Mouse (Mus musculus) midbrain, embryonic 12.5 days (tissue): Measurements from ENCODE around the gene Apbb1. TPM values are rescaled to one million over a fixed set of nuclear protein-coding genes. Genes with fewer than 3 reads are reported as not detected.

Experiments
- ATAC-seq: fragments of 200-750 bp; cut with Nextera tagmentation; 2 replicates; pipeline ENCODE4 v1.8.0; 2017; ENCODE audit warnings: low read depth, moderate TSS enrichment, moderate library complexity; ENCODE audit not compliant: low FRiP score
- H3K27ac ChIP-seq: fragments of 300-500 bp; sonication (generic); replicated peaks from 2 replicates; pipeline ENCODE4 v1.5.1; 2016; ENCODE audit warnings: mild to moderate bottlenecking
- H3K27me3 ChIP-seq: fragments of 300-500 bp; sonication (generic); 2 replicates; pipeline ENCODE4 v1.6.1; 2016; ENCODE audit warnings: mild to moderate bottlenecking
- H3K36me3 ChIP-seq: fragments of 300-500 bp; sonication (generic); 2 replicates; pipeline ENCODE4 v1.6.1; 2016
- H3K4me1 ChIP-seq: fragments of 300-500 bp; sonication (generic); 2 replicates; pipeline ENCODE4 v1.6.1; 2016
- H3K4me2 ChIP-seq: fragments of 300-500 bp; sonication (generic); replicated peaks from 2 replicates; pipeline ENCODE4 v1.6.1; 2016; ENCODE audit warnings: mild to moderate bottlenecking, moderate library complexity
- H3K4me3 ChIP-seq: fragments of 300-500 bp; sonication (generic); 2 replicates; pipeline ENCODE4 v1.5.1; 2016; ENCODE audit warnings: mild to moderate bottlenecking
- H3K9ac ChIP-seq: fragments of 300-500 bp; sonication (generic); replicated peaks from 2 replicates; pipeline ENCODE4 v1.6.1; 2016; ENCODE audit warnings: mild to moderate bottlenecking, moderate library complexity
- H3K9me3 ChIP-seq: fragments of 300-500 bp; sonication (generic); 2 replicates; pipeline ENCODE4 v1.6.1; 2016; ENCODE audit warnings: mild to moderate bottlenecking
- WGBS: fragments of 180-500 bp; shearing (Covaris S2); methylation state at CpG from one replicate; pipeline ENCODE4 v1.1.7; 2016; 5-methylcytosine and 5-hydroxymethylcytosine counted together
- polyA plus RNA-seq: library from polyadenylated mRNA; unstranded; fragments of >200 nt; fragmentation: Nextera tagmentation; extraction: Ambion mirVana; gene quantifications from 2 replicates; pipeline ENCODE4 v1.2.1, GENCODE M21; 2016

The Apbb1 gene
- polyA plus RNA-seq, 1 experiment from 2014 or later, result 166 TPM

GRCm38 (mm10) chr7:105553456-105554211, 27.8 kb downstream of the Apbb1 start:
- peaks cover 16% of the 10 kb centered on the region for H3K36me3 ChIP-seq
- H3K9me3 ChIP-seq, result no peaks in the 10 kb centered on the region
- H3K27ac ChIP-seq, result peak overlapping the region; percentile 70
- peak overlapping the region; percentile 83 for H3K9ac ChIP-seq
- ATAC-seq, result peak; percentile 29
- H3K4me2 ChIP-seq, result peak overlapping the region; percentile 60
- 0 out of 2 replicates have a peak, but pooled peaks cover 3% of the 10 kb centered on the region for H3K27me3 ChIP-seq
- WGBS, result 30% methylated on average over 26 of the region's 27 CpGs
- peaks cover 16% of the 10 kb centered on the region for H3K4me1 ChIP-seq
- H3K4me3 ChIP-seq, result peak overlapping the region; percentile 69

DNA sequence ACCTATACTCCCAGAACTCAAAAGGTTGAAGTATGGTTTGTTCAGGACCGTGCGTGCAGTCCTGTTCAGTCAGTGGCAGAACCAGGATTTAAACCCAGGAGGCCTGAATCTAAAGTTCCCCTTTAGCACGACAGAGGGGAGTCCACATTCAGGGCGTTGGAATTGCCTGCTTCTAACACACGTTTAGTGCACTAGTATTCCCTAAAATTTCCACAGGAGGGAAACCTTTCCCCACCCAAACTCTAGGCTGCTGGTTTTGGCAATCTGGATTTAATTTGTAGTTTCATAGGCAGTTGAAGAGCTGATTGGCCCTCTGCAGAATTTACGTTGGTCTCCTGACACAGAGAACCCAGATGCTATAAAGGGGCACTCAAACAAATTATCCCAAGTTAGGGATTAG, 32.4 kb downstream of the Apbb1 start:
- H3K4me1 ChIP-seq, result no peaks in the 10 kb centered on the region
- no peak for ATAC-seq
- no peak overlapping the region for H3K4me3 ChIP-seq
- no peak overlapping the region for H3K9ac ChIP-seq
- 0 out of 2 replicates have a peak, but pooled peaks cover 3% of the 10 kb centered on the region for H3K27me3 ChIP-seq
- H3K9me3 ChIP-seq, result no peaks in the 10 kb centered on the region
- no peak overlapping the region for H3K27ac ChIP-seq
- WGBS, result 50% methylated on average over 6 of the region's 6 CpGs
- H3K36me3 ChIP-seq, result no peaks in the 10 kb centered on the region
- no peak overlapping the region for H3K4me2 ChIP-seq

- H3K4me2 ChIP-seq, result no peak overlapping the region
- 0 out of 2 replicates have a peak, but pooled peaks cover 3% of the 10 kb centered on the region for H3K27me3 ChIP-seq
- H3K4me1 ChIP-seq, result no peaks in the 10 kb centered on the region
- no peaks in the 10 kb centered on the region for H3K36me3 ChIP-seq
- 74% methylated on average over 7 of the region's 7 CpGs for WGBS
- no peak for ATAC-seq
- H3K27ac ChIP-seq, result no peak overlapping the region
- H3K4me3 ChIP-seq, result no peak overlapping the region
- no peaks in the 10 kb centered on the region for H3K9me3 ChIP-seq
- H3K9ac ChIP-seq, result no peak overlapping the region
Observed at GRCm38 (mm10) chr7:105547970-105548369, 33.5 kb downstream of the Apbb1 start.

DNA sequence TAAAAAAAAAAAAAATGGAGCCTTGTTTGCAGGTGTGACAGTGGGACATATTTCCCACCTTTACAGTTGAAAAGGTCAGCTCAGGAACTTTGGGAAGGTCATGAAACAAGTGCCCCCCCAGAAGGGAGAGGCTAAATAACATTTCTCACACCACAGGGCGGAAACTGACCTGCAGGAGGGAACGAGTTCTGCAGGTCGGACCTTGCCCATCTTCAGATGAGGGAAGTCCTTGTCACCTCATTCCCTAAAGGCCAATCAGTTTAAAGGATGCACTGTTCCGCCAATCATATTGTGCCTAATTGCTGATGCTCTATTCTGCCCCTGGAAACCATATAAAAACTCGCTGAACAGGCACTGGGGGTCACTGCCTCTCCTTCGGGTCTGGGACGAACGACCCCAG, 35.5 kb downstream of the Apbb1 start:
- no peak for ATAC-seq
- no peak overlapping the region for H3K4me3 ChIP-seq
- no peak overlapping the region for H3K4me2 ChIP-seq
- no peaks in the 10 kb centered on the region for H3K9me3 ChIP-seq
- H3K9ac ChIP-seq, result no peak overlapping the region
- H3K36me3 ChIP-seq, result no peaks in the 10 kb centered on the region
- 0 out of 2 replicates have a peak, but pooled peaks cover 3% of the 10 kb centered on the region for H3K27me3 ChIP-seq
- H3K27ac ChIP-seq, result no peak overlapping the region
- H3K4me1 ChIP-seq, result no peaks in the 10 kb centered on the region
- 80% methylated on average over 8 of the region's 8 CpGs for WGBS

- no peak overlapping the region for H3K4me3 ChIP-seq
- no peaks in the 10 kb centered on the region for H3K9me3 ChIP-seq
- H3K36me3 ChIP-seq, result no peaks in the 10 kb centered on the region
- no peak overlapping the region for H3K4me2 ChIP-seq
- ATAC-seq, result no peak
- H3K27me3 ChIP-seq, result no peaks in the 10 kb centered on the region
- 90% methylated on average over 3 of the region's 3 CpGs for WGBS
- H3K27ac ChIP-seq, result no peak overlapping the region
- no peaks in the 10 kb centered on the region for H3K4me1 ChIP-seq
- H3K9ac ChIP-seq, result no peak overlapping the region
Observed at GRCm38 (mm10) chr7:105534162-105534561, 47.3 kb downstream of the Apbb1 start.

DNA sequence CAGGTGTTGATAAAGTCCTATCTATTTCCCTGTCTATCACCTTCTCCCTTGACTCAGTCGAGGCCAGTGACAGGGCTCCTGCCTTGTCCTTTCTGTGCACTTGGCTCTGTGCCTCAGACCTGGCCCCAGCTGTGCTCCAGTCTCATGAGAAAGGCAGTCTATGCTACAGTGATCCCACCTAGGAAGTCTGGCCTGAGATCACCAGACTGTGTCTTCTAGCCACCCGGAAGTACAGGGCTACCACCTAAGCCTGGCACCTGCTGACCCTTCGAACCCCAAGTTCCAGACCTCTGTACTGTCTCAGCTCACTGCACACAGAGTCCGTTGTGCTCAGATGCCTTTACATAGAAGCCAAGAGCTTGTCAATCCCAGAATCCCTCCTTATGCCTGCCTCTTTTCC, 53.4 kb downstream of the Apbb1 start:
- no peaks in the 10 kb centered on the region for H3K4me1 ChIP-seq
- H3K9me3 ChIP-seq, result no peaks in the 10 kb centered on the region
- H3K4me2 ChIP-seq, result no peak overlapping the region
- no peak overlapping the region for H3K4me3 ChIP-seq
- no peaks in the 10 kb centered on the region for H3K36me3 ChIP-seq
- H3K9ac ChIP-seq, result no peak overlapping the region
- no peak overlapping the region for H3K27ac ChIP-seq
- ATAC-seq, result peak; percentile 17; the same call in 1 of the 2 replicates
- 82% methylated on average over 4 of the region's 4 CpGs for WGBS
- H3K27me3 ChIP-seq, result peaks cover 20% of the 10 kb centered on the region

DNA sequence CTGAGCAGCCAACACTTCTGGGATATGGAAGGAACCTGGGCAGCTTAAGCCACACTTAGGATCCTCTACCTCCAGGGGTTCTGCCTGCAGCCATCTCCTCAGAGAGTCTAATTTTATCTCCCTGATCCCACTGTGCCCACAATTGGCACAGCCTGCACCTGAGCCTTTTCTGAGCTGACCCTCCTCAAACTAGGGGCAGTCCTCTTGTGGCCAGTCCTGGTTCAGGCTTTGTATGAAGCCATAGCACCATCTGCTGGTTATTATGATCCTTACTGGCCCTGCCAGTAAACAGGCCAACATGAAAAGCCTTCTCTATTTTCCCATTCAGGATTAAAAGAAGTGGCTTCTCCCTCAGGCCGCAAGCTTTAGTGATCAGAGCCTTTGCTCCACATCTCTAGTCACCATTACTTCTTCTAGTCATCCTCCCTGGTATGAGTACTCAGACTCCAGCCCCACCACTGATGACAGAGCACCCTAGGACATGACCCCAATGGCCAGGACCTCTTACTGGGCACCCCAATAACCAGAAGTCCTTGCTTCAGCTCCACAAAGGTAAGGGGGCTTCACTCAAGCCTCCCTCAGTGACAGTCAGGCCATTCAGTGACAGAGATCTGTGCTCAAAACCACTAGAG, 54.0 kb downstream of the Apbb1 start:
- Histone ChIP-seq H3K4me1 (no peaks in the 10 kb centered on the region), H3K9me3 (no peaks in the 10 kb centered on the region), H3K27ac (no peak overlapping the region), H3K4me3 (no peak overlapping the region), H3K36me3 (no peaks in the 10 kb centered on the region), H3K4me2 (no peak overlapping the region), H3K9ac (no peak overlapping the region), H3K27me3 (peaks cover 22% of the 10 kb centered on the region)
- peak; percentile 76 for ATAC-seq
- 43% methylated on average over 1 of the region's 1 CpGs for WGBS

- Histone ChIP-seq H3K4me3 (no peak overlapping the region), H3K9me3 (no peaks in the 10 kb centered on the region), H3K9ac (no peak overlapping the region), H3K27me3 (peaks cover 42% of the 10 kb centered on the region), H3K36me3 (no peaks in the 10 kb centered on the region), H3K27ac (no peak overlapping the region), H3K4me1 (no peaks in the 10 kb centered on the region), H3K4me2 (no peak overlapping the region)
- no peak for ATAC-seq
- 80% methylated on average over 2 of the region's 2 CpGs for WGBS
Observed at GRCm38 (mm10) chr7:105524222-105524621, 57.2 kb downstream of the Apbb1 start.

GRCm38 (mm10) chr7:105520201-105520600, 61.3 kb downstream of the Apbb1 start:
- Histone ChIP-seq H3K27ac (no peak overlapping the region), H3K9me3 (no peaks in the 10 kb centered on the region), H3K4me1 (peaks cover 5% of the 10 kb centered on the region; the same call in 1 of the 2 replicates), H3K4me3 (no peak overlapping the region), H3K27me3 (peaks cover 52% of the 10 kb centered on the region), H3K36me3 (no peaks in the 10 kb centered on the region), H3K4me2 (no peak overlapping the region), H3K9ac (no peak overlapping the region)
- 40% methylated on average over 6 of the region's 6 CpGs for WGBS
- no peak for ATAC-seq

DNA sequence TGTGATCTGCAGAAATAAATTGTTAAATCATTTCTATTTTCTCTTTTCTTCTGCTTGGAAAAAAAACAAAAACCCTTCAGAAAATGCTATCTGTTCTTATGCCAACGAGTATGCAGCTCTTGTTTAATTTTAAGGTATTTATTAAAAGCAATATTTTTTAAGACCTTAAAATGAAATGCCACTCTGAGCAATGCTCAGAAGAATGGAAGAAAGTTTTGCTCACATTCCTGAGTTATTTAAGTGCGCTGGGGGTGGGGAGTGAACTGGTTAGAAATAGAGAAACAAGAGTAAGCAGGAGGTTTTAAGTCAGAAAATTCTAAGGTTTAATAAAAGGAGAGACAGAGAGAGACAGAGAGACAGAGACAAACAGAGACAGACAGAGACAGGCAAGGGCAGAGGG, 61.7 kb downstream of the Apbb1 start:
- ATAC-seq, result no peak
- Histone ChIP-seq H3K4me3 (no peak overlapping the region), H3K36me3 (no peaks in the 10 kb centered on the region), H3K4me1 (peaks cover 5% of the 10 kb centered on the region; the same call in 1 of the 2 replicates), H3K9me3 (no peaks in the 10 kb centered on the region), H3K4me2 (no peak overlapping the region), H3K27me3 (peaks cover 56% of the 10 kb centered on the region), H3K9ac (no peak overlapping the region), H3K27ac (no peak overlapping the region)
- 77% methylated on average over 2 of the region's 2 CpGs for WGBS

GRCm38 (mm10) chr7:105519336-105519735, 62.1 kb downstream of the Apbb1 start:
- Histone ChIP-seq H3K4me3 (no peak overlapping the region), H3K27me3 (peaks cover 61% of the 10 kb centered on the region), H3K36me3 (no peaks in the 10 kb centered on the region), H3K4me1 (peaks cover 5% of the 10 kb centered on the region; the same call in 1 of the 2 replicates), H3K9me3 (no peaks in the 10 kb centered on the region), H3K9ac (no peak overlapping the region), H3K27ac (no peak overlapping the region), H3K4me2 (no peak overlapping the region)
- ATAC-seq, result no peak
- 78% methylated on average over 11 of the region's 11 CpGs for WGBS

DNA sequence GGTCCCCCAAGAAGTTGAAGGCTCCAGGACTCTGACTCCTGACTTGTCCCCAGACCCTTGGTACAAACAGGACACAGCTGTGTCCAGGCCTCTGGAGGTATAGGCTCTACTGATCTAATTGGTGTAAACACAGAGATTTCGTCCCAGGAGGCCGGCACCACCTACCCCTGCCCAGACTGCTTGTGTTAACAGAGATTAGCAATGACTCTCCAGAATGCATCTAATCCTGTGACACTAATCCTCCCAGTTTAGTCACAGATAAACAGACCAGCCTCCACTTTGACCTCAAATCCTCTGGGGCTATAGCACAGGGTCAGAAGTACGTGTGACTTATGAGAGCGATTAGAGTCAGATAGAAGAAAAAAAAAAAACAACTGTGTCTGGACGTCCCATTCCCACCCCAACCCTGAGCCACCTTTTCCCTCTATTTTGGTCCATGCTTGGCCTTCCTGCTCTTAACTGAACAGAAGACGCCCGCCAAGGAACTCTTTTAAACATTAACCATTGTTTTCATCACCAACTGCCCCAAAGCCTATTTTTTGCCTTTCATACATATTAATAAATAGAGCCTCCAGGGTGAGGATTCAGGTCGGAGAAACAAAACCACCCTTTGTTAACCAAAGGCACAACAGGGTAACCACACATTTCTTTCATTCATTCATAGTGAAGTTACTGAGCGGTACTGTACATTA, 64.6 kb downstream of the Apbb1 start:
- peaks cover 5% of the 10 kb centered on the region; the same call in 1 of the 2 replicates for H3K4me1 ChIP-seq
- peaks cover 65% of the 10 kb centered on the region for H3K27me3 ChIP-seq
- ATAC-seq, result peak; percentile 67
- no peaks in the 10 kb centered on the region for H3K9me3 ChIP-seq
- H3K4me2 ChIP-seq, result no peak overlapping the region
- H3K27ac ChIP-seq, result no peak overlapping the region
- no peaks in the 10 kb centered on the region for H3K36me3 ChIP-seq
- H3K9ac ChIP-seq, result no peak overlapping the region
- 20% methylated on average over 9 of the region's 9 CpGs for WGBS
- no peak overlapping the region for H3K4me3 ChIP-seq
